Mouse (Mus musculus) lung, postnatal 25 days (tissue): Measurements from ENCODE around the gene Txndc11.

Experiments used
- DNase-seq: peaks from one replicate; pipeline ENCODE4 v3.0.0; 2022; ENCODE audit warnings: low spot score

Gene Txndc11

GRCm38 (mm10) chr16:11064742-11065141 is 69.7 kb downstream of the Txndc11 start:
- no peak for DNase-seq

GRCm38 (mm10) chr16:11064341-11064740 is 70.1 kb downstream of the Txndc11 start:
- no peak for DNase-seq

GRCm38 (mm10) chr16:11062794-11063721 is 71.4 kb downstream of the Txndc11 start:
- DNase-seq: peak; percentile 77

GRCm38 (mm10) chr16:11060645-11061044 is 73.8 kb downstream of the Txndc11 start, which contains the start of gene Snn:
Gene Snn (plus strand): TSS chr16:11060945.
- DNase-seq: no peak

- DNase-seq: no peak
Measured at GRCm38 (mm10) chr16:11055916-11056315, 78.5 kb downstream of the Txndc11 start.

DNA sequence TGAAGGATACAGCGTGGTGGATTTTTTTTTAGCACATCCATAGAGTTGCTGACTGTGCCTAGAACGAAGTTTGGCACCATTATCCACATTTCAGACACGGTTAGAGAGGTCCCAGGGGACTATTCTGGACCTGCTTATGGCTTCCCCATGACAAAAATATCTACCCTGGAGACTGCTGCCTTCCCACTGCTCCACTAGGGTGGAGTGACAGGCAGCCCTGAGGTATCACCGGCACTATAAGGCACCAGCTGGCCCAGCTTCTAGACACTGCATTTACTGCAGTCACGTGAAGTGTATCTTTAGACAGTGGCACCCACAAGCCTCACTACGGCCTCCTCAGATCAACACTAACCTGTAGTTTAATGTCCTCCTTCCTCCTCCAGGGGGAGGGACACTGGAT is 79.6 kb downstream of the Txndc11 start:
- no peak for DNase-seq

GRCm38 (mm10) chr16:11054409-11054808 is 80.0 kb downstream of the Txndc11 start:
- no peak for DNase-seq

DNA sequence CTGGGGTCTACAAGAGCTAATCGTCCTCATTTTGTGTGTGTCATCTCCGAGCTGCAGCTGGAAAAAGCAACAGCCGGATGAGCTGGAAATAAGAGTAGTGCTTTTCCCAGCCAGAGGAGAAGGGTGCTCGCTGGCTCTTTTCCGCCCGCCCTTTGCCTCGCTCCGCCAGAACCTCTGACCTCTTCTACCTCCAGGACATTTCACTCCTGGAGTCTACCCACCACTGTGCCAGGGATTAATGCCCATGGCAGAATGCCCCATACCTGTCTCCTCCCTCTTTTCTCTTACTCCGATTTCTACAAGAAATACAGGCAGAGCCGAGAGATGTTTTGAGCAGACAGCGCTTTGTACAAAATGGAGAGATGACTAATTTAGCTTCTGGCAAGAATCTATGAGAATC is 83.3 kb downstream of the Txndc11 start:
- no peak for DNase-seq

GRCm38 (mm10) chr16:11050226-11050625 is 84.2 kb downstream of the Txndc11 start:
- no peak for DNase-seq

DNA sequence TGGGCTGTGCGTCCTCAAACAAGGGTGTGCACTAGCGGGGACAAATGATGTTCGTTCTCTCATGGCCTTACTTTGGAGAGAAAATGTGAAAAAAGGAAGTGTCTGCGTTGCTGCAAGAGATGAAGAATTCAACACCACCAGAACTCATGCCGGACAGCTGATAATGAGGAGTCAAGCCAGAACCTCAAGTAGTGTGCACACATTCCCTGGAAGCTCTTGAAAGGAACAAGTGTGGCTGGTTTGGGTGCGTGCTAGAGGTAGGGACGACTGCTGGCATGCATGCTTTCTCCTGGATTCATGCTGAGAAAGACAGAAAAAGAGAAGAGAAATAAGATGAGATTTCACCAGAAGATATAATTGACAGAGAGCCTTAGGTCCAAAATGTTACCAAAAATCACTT is 87.3 kb downstream of the Txndc11 start:
- DNase-seq: no peak

GRCm38 (mm10) chr16:11046437-11046836 is 88.0 kb downstream of the Txndc11 start:
- peak; percentile 28 for DNase-seq

DNA sequence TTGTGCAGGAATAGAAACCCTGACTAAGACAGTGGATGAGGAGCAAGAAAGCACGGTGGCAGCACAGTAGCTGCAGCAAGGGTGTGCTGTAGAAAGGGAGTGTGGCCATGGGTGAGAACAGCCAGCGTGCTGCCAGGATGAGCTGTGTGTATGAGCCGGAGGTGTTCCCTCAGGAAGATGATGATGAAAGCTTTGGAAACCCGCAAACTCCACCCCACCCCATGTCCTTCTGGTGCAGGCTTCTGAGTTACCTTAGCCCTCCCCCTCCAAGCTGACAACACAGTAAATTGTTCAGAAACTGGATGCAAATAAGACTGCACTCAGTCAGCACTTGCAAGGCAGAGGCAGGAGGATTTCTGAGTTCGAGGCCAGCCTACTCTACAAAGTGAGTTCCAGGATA is 91.2 kb downstream of the Txndc11 start:
- no peak for DNase-seq

DNA sequence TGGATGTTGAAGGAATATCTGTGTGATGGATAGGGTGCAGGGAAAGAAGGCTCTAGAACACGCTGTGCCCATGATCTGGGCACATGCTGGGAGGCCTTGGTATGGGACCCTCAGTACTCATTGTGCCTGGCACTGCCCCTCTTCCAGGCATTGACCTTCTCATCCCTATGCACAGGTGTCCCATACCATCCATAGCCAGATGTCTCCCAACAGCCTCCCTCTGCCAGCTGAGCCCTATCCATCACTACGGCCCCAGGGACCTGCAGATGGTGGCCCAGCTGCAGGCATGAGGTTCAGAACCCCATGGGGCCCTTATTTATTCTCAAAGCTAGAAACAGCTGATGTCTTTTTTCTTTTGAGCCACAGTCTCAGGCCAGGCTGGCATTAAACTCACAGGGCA is 93.8 kb downstream of the Txndc11 start:
- DNase-seq: no peak

DNA sequence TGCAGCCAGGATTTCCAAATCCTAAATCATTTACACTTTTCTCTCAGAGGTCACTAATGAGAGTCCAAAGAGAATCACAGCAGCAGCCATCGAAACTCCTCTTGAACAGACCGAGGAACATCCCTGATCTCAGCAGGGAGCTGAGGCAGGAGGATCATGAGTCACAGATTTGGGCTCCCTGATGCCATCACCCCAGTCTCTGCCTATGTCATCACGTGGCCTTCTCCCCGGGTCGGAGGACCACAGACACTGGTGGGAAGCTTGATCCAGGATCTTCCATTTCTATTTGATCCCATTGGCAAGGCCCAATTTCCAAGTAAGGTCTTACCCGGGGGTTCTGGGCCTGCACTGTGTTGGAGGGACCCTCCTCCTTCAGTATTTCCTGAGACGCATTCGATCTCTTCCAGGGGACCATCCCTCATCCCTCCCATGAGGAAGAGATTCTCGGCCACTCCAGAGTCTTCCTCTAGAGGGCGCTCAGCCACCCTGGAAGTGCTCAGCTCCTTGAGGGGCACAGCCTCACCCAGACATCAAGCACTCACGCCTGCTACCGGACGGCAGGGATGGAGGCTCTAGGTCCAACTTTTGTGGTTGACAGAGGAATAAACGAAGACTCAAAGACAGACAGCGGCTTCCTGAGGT is 98.5 kb downstream of the Txndc11 start:
- DNase-seq: peak; percentile 74

- no peak for DNase-seq
Measured at GRCm38 (mm10) chr16:11035273-11035672, 99.2 kb downstream of the Txndc11 start.

DNA sequence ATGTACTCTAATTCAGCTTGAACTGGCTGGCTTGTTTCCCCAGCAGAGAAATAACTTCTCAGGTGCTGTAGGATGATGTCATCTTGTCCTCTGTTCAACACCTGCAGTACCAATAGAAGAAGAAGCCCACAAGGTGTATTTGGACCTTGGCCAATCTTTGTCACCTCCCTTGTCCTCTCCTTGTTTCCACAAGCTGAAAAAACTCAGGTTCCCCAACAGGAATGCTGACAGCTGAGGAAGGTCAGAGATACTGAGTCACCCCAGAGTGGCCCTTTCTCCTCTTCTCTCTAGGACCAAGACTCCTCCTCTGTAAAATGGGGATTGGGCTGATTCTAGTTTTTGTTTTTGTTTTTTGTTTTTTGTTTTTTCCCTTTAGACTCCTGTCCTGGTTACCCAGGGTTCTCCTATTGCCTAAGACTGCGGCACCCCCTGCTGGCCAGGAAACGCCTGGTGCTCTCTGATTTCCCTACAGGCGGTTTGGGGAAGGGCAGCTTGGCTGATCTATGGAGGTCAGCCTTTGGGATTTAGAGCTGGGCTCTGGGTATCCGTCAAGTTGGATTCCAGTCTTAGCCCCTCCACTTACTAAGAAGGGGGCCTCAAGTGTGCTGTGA is 100.2 kb downstream of the Txndc11 start:
- peak; percentile 86 for DNase-seq

- no peak for DNase-seq
Measured at GRCm38 (mm10) chr16:11031320-11031719, 103.1 kb downstream of the Txndc11 start.

DNA sequence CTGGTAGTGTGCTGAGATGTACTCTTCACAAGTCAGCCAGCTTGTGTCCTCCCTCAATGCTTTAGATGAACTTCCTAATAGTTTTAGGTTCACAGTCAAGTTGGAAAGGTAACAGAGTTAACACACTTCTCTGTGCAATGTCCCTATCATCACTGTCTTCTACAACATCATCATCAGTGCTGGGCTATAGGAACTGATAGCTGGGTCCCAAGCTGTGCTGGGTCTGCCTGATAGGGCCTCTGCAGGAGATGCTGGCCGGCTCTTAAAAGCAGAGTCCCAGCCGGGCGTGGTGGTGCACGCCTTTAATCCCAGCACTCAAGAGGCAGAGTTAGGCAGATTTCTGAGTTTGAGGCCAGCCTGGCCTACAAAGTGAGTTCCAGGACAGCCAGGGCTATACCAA is 103.6 kb downstream of the Txndc11 start:
- no peak for DNase-seq

DNA sequence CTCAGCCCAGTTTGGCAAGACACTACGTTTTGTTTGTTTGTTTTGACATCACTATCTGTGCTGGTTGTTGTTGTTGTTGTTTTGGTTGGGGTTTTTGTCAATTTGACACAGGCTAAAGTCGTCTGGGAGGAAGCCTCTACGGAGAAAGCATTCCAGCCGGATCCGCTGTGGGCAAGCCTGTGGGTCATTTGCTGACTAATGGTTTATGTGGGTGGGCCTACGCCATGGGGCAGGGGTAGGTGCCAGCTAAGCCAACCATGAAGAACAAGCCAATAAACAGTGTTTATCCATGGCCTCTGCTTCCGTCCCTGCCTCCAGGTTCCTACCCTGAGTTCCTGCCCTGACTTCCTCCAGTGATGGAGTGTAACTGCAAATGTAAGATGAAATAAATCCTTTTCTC is 106.2 kb downstream of the Txndc11 start:
- no peak for DNase-seq
